Mouse (Mus musculus) forebrain, embryonic 14.5 days (tissue): ENCODE results near the gene Rbfox3. TPM values are rescaled to one million over a fixed set of nuclear protein-coding genes. Genes with fewer than 3 reads are reported as not detected.

Experiments used
- ATAC-seq: fragments of 200-750 bp; cut with Nextera tagmentation; 2 replicates; pipeline ENCODE4 v1.8.0; 2017; ENCODE audit warnings: mild to moderate bottlenecking, moderate library complexity
- DNase-seq: peaks from one replicate; pipeline ENCODE4 v3.0.0-alpha.2; 2015; ENCODE audit warnings: low spot score
- H3K27ac ChIP-seq: fragments of 300-500 bp; sonication (generic); 2 replicates; pipeline ENCODE4 v1.5.1; 2014; ENCODE audit warnings: low read depth, mild to moderate bottlenecking, control low read depth, low read length, moderate library complexity
- H3K27me3 ChIP-seq: fragments of 300-500 bp; sonication (generic); replicated peaks from 2 replicates; pipeline ENCODE4 v1.6.1; 2014; ENCODE audit warnings: low read length, control low read depth, mixed read lengths; ENCODE audit not compliant: control insufficient read depth, insufficient read depth
- H3K36me3 ChIP-seq: fragments of 300-500 bp; sonication (generic); 2 replicates; pipeline ENCODE4 v1.6.1; 2014; ENCODE audit warnings: low read length, control low read depth; ENCODE audit not compliant: control insufficient read depth, insufficient read depth
- H3K4me1 ChIP-seq: fragments of 300-500 bp; sonication (generic); 2 replicates; pipeline ENCODE4 v1.6.1; 2014; ENCODE audit warnings: antibody characterized with exemption, low read length, control low read depth; ENCODE audit not compliant: control insufficient read depth, insufficient read depth
- H3K4me2 ChIP-seq: fragments of 300-500 bp; sonication (generic); 2 replicates; pipeline ENCODE4 v1.6.1; 2014; ENCODE audit warnings: mild to moderate bottlenecking, control low read depth, low read length
- H3K4me3 ChIP-seq: fragments of 300-500 bp; sonication (generic); 2 replicates; pipeline ENCODE4 v1.5.1; 2014; ENCODE audit warnings: low read depth, low read length, control low read depth
- H3K9ac ChIP-seq: fragments of 300-500 bp; sonication (generic); 2 replicates; pipeline ENCODE4 v1.6.1; 2014; ENCODE audit warnings: mild to moderate bottlenecking, low read length, control low read depth, moderate library complexity
- H3K9me3 ChIP-seq: fragments of 300-500 bp; sonication (generic); replicated peaks from 2 replicates; pipeline ENCODE4 v1.6.1; 2016; ENCODE audit warnings: low read length, control low read depth, mixed read lengths; ENCODE audit not compliant: control insufficient read depth
- WGBS: fragments of 180-500 bp; shearing (Covaris S2); extraction: QIAGEN DNeasy Blood & Tissue Kit; methylation state at CpG from one replicate; pipeline ENCODE4 v1.1.7; 2014; 5-methylcytosine and 5-hydroxymethylcytosine counted together
- polyA plus RNA-seq: library from polyadenylated mRNA; unstranded; fragments of >200 nt; fragmentation: Nextera tagmentation; extraction: Ambion mirVana; gene quantifications from 2 replicates; pipeline ENCODE4 v1.2.1, GENCODE M21; 2014

Gene Rbfox3
- polyA plus RNA-seq, 1 experiment from 2014 or later, result 28.2 TPM

DNA sequence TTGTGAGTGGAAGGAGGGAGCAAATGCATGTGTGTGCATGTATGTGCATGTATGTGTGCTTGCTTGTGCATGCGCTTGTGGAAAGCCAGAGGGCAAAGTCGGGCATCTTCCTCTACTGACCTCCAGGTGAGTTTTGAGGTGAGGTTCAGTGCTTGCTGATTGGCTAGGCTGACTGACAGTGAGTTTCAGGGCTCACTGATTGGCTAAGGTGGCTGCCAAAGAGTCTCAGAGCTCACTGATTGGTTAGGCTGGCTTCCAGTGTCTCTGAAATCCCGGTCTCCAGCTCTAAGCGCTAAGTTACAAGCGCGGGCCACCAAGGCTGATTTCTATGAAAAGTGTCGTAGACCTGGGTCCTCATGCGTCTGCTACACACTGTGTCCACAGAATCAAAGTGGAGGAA, 185.0 kb downstream of the Rbfox3 start:
- Histone ChIP-seq H3K9me3 (no peaks in the 10 kb centered on the region), H3K4me1 (peaks cover 10% of the 10 kb centered on the region), H3K27me3 (no peaks in the 10 kb centered on the region), H3K27ac (no peak overlapping the region), H3K36me3 (no peaks in the 10 kb centered on the region), H3K4me3 (no peak overlapping the region), H3K4me2 (no peak overlapping the region), H3K9ac (no peak overlapping the region)
- WGBS, result 74% methylated on average over 8 of the region's 8 CpGs
- ATAC-seq (no peak), DNase-seq (no peak)

DNA sequence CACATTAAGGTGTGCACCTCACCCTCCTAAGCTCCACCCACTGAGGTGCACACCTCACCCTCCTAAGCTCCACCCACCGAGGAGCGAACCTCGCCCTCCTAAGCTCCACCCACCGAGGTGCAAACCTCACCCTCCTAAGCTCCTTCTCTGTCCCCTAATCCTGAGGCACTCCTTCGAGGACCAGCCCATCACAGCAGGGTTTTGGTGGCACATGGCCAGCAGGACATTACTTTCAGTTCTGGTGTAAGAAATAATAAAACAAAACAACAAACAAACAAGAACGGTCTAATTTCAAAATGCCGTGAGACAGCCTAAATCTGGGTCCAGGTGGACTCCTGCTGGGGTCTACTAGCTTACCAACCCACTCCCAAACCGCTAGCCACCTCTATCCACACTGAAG, 187.0 kb downstream of the Rbfox3 start:
- no peak overlapping the region for H3K27ac ChIP-seq
- H3K4me2 ChIP-seq, result no peak overlapping the region
- no peak overlapping the region for H3K9ac ChIP-seq
- H3K4me3 ChIP-seq, result no peak overlapping the region
- no peaks in the 10 kb centered on the region for H3K27me3 ChIP-seq
- no peak for ATAC-seq
- no peak for DNase-seq
- no peaks in the 10 kb centered on the region for H3K36me3 ChIP-seq
- H3K4me1 ChIP-seq, result peaks cover 7% of the 10 kb centered on the region
- H3K9me3 ChIP-seq, result no peaks in the 10 kb centered on the region
- 81% methylated on average over 8 of the region's 8 CpGs for WGBS

DNA sequence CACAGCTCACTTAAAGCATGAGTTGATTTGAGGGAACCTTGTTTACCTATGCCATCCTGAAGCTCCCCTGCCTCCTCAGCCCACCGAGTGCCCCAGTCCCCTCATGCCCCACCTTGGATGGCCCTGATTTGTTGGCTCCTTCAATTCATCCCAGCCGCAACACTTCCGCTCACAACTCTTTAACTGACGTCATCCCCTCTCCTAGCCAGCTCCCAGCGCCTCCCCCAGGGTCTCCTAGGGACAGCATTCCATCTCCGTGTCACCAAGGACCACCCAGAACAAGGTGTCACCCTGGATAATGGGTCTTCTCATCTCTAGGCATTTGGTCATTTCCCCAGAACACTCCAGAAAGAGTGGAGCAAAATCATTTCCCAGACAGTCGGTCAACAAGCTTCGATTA, 188.2 kb downstream of the Rbfox3 start:
- H3K4me3 ChIP-seq, result no peak overlapping the region
- WGBS, result 76% methylated on average over 8 of the region's 8 CpGs
- H3K27ac ChIP-seq, result no peak overlapping the region

DNA sequence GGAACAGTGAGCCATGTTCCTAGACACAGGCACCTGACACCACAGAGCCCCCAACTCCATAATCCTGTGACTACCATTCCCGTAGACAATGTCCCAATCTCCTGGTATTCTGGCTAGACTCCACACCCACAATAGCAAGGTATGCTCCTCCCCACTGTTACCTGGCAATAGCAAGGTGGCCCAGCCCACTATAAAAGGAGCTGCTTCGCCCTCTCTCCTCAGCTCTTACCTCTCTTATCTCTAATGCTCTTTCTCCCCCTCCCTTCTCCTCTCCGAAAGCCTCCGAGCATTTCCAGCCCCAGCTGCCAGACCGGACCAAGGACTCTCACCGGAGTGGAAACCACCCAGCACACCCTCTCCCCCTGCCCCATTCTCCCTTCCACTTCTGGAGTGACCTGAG, 189.5 kb downstream of the Rbfox3 start:
- no peaks in the 10 kb centered on the region for H3K36me3 ChIP-seq
- DNase-seq, result no peak
- H3K9ac ChIP-seq, result no peak overlapping the region
- no peak overlapping the region for H3K4me2 ChIP-seq
- WGBS, result 66% methylated on average over 6 of the region's 6 CpGs
- no peak overlapping the region for H3K4me3 ChIP-seq
- ATAC-seq, result no peak
- no peak overlapping the region for H3K27ac ChIP-seq
- H3K4me1 ChIP-seq, result no peaks in the 10 kb centered on the region
- no peaks in the 10 kb centered on the region for H3K27me3 ChIP-seq
- no peaks in the 10 kb centered on the region for H3K9me3 ChIP-seq

More for the DNA sequence above, 188.2 kb downstream of the Rbfox3 start:
- Histone ChIP-seq H3K9ac (no peak overlapping the region), H3K4me2 (no peak overlapping the region), H3K36me3 (no peaks in the 10 kb centered on the region), H3K4me1 (peaks cover under 1% of the 10 kb centered on the region; the same call in 1 of the 2 replicates), H3K9me3 (no peaks in the 10 kb centered on the region), H3K27me3 (no peaks in the 10 kb centered on the region)
- ATAC-seq (no peak), DNase-seq (no peak)

DNA sequence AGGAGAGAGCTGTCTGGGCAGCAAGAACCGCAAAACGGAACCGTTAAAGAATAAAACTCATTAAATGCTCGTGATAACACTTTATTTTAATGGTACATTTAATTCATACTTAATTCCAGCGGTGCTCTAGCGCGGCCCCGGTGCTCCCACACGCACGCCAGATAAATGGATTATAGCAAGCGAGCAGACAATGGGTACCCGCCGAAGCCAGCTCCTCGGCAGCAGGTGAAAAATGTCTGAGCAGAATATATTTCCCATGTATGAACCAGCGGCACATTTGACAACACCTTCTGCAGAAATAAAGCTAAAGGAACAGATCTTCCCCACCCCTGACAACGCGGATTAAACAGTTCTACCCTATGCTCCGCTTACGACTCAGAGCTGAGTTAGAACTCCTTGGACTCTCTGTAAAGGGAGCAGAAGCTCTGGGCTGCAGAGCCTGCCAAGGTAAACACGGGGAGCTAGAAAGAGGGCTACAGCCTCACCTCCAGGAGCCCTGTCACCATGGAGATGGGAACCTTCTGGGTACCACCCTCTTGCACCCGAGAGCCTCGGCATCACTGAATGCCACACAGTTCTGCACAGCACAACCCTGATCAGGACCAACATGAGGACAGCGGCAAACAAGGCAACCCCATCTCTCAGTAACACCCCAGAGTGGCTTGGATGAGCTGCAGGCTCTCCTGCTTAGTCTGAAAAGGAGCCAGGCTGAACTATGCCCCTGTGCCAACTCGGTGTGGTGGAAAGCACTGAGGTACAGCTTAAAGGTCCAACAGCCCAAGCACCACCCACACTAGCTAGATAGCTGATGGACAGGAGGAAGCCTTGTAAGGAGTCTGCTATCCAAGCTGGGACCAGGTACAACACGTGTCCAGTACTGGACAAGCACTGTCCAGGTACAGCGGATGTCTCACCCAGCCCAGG, 196.5 kb downstream of the Rbfox3 start:
- WGBS, result 74% methylated on average over 26 of the region's 26 CpGs
- H3K27ac ChIP-seq, result 0 out of 2 replicates have a peak overlapping the region, but pooled peaks have one; percentile 21
- no peak overlapping the region; the same call in 1 of the 2 replicates for H3K9ac ChIP-seq
- ATAC-seq (no peak), DNase-seq (no peak)
- peaks cover 20% of the 10 kb centered on the region for H3K4me1 ChIP-seq
- no peak overlapping the region for H3K4me2 ChIP-seq
- H3K27me3 ChIP-seq, result no peaks in the 10 kb centered on the region
- no peak overlapping the region for H3K4me3 ChIP-seq
- H3K36me3 ChIP-seq, result no peaks in the 10 kb centered on the region
- H3K9me3 ChIP-seq, result no peaks in the 10 kb centered on the region

DNA sequence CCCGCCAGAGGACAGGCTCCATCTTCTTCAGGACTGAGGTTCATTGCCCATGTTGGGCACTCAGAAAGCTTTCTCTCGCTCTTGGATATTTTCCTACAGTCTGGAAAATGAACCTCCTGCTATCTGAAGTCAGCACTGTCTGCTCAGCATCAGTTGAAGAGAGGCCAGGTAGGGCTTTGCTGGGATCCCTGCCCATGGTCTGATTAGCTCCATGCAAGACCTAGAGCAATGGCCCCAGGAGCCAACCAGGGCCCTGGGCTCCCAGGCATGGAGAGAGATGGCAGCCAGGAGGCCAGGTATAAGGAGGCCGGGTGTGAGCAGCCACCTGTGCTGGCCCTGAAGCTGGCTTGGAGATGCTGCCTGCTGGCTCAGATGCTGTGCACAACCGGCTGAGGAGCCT, 198.6 kb downstream of the Rbfox3 start:
- Histone ChIP-seq H3K27ac (no peak overlapping the region), H3K4me1 (peaks cover 20% of the 10 kb centered on the region), H3K36me3 (no peaks in the 10 kb centered on the region), H3K9ac (no peak overlapping the region), H3K4me2 (no peak overlapping the region), H3K9me3 (no peaks in the 10 kb centered on the region), H3K4me3 (no peak overlapping the region), H3K27me3 (no peaks in the 10 kb centered on the region)
- ATAC-seq, result no peak
- DNase-seq, result no peak
- WGBS, result 67% methylated on average over 4 of the region's 4 CpGs

DNA sequence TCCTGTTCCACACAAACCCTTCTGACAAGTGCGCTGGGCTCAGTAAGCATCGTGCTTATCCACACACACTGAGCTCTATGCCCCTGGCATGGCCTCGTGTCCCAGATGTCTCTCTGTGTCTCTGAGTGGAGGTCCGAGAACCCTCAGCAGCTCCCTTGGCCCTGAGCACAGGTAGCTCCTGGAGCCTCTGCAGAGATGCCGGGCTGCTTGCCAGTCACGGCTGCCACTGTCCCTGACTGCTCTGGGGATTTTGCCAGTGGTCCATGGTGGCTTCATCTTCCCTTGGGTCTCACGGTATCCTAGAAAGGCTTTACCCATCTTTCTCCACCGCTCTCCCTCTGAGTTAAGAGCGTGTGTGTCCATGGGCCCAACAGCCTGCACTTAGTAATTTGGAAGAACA, 199.3 kb downstream of the Rbfox3 start:
- H3K36me3 ChIP-seq, result no peaks in the 10 kb centered on the region
- H3K4me2 ChIP-seq, result no peak overlapping the region
- DNase-seq (no peak), ATAC-seq (no peak)
- WGBS, result 71% methylated on average over 9 of the region's 9 CpGs
- peak overlapping the region; percentile 46; the same call in 1 of the 2 replicates for H3K27ac ChIP-seq
- H3K27me3 ChIP-seq, result no peaks in the 10 kb centered on the region
- peaks cover 20% of the 10 kb centered on the region for H3K4me1 ChIP-seq
- H3K9ac ChIP-seq, result no peak overlapping the region
- no peak overlapping the region for H3K4me3 ChIP-seq
- H3K9me3 ChIP-seq, result no peaks in the 10 kb centered on the region

DNA sequence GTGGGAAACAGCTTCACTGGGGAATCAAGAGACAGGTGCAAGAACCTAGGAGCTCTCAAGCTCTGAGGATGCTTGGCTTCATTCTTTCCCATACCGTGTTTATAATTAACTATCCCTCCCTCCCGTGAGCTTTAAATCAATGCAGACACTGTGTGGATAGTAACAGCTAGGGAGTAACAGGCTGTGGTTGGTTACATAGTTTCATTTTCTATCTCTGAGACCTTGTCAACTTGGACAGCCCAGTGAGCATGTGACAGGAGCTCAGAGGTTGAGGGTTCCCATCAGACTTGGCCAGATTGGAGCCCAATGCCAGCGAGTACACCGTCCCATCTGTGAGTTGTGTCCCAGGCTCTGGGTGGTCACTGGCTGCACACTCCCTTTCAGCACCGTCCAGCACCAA, 201.4 kb downstream of the Rbfox3 start:
- no peaks in the 10 kb centered on the region for H3K36me3 ChIP-seq
- ATAC-seq (no peak), DNase-seq (no peak)
- no peak overlapping the region for H3K4me3 ChIP-seq
- H3K9me3 ChIP-seq, result no peaks in the 10 kb centered on the region
- peaks cover 18% of the 10 kb centered on the region for H3K4me1 ChIP-seq
- WGBS, result 85% methylated on average over 5 of the region's 5 CpGs
- no peaks in the 10 kb centered on the region for H3K27me3 ChIP-seq
- no peak overlapping the region for H3K4me2 ChIP-seq
- H3K9ac ChIP-seq, result no peak overlapping the region
- H3K27ac ChIP-seq, result no peak overlapping the region

DNA sequence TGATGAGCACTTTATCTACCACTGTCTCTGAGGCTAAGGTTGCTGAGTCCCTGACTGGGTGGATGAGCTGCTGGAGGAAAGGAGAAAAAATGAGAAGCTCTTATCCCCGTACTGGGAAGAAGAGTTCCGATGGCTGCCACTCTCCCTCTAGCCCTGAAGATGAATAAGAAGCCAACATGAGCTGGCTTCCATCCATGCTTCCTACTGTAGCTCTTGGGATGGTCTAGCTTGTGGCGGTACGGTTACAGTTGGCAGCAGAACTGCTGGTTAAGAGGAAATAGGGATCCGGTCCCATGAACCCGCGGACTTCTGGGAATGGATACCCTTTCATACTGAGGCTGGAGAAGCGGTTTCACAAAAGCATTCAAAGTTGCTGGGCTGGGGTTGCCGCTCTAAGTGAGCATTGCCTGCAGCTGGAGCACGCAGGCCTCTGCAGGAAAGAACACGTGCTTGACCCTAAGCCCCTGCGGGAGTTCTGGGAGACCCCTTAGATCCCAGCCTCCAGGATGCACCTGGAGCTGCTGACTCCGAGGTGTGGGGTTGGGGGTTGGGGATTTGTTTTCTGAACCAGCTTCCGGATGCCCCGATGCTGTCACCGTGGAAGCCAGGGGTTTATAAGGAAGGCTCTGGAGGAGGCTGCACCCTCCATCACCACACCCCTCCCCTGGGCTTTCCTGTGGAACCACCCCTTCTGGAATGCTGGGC, 215.0 kb downstream of the Rbfox3 start:
- Histone ChIP-seq H3K27ac (no peak overlapping the region), H3K4me1 (no peaks in the 10 kb centered on the region), H3K36me3 (no peaks in the 10 kb centered on the region), H3K9me3 (no peaks in the 10 kb centered on the region), H3K4me2 (no peak overlapping the region), H3K27me3 (no peaks in the 10 kb centered on the region), H3K9ac (no peak overlapping the region), H3K4me3 (no peak overlapping the region)
- WGBS, result 60% methylated on average over 16 of the region's 16 CpGs
- ATAC-seq, result no peak
- no peak for DNase-seq
